Mouse (Mus musculus) thymus, postnatal 0 days (tissue): ENCODE measurements around the gene Cdc42bpg. TPM values are rescaled to one million over a fixed set of nuclear protein-coding genes. Genes with fewer than 3 reads are reported as not detected.
A peak's percentile ranks its signal among the peaks of the same experiment; 100 is the strongest.
"Not testable (repeated sequence)": the region's sequence is repeated elsewhere in the genome, so short reads cannot be mapped to it uniquely, and the experiment has no call there.

Experiments used
- DNase-seq: peaks from one replicate; pipeline ENCODE4 v3.0.0-alpha.2; 2015; ENCODE audit warnings: low spot score
- polyA plus RNA-seq: library from polyadenylated mRNA; unstranded; fragments of >200 nt; fragmentation: Nextera tagmentation; extraction: Ambion mirVana; gene quantifications from 2 replicates; pipeline ENCODE4 v1.2.1, GENCODE M21; 2015

Cdc42bpg gene
- polyA plus RNA-seq, 1 experiment from 2014 or later: 0.52 TPM

DNA sequence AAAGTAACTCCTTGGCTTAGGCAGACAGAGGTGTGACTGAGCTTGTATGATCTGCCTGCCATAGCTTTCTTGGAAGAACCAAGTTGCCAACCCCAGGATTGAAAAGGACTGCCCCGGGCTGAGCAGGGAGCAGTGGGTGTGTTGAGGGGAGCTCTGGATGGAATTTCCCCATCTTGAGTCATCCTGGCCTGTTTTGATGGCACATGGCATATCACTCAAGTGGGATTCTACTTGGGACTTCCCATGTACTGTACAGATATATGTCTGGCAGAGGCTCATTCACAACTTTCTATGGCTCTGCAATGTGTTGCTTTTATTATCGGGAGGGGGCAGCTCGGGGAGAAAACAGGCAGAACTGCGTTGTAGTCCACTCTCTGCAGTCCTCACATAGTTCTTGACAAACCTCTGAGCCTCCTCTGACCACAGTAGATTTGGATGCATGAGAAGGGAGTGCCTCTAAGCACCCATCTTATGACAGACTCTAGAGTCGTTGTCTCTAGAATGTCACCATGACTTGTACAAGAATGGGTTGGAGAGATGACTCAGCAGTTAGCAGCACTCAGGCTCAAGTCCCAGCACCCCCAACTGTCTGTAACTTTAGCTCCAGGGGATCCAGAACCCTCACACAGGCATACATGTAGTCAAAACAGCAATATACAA, 9.6 kb upstream of the Cdc42bpg start:
- no peak for DNase-seq

DNA sequence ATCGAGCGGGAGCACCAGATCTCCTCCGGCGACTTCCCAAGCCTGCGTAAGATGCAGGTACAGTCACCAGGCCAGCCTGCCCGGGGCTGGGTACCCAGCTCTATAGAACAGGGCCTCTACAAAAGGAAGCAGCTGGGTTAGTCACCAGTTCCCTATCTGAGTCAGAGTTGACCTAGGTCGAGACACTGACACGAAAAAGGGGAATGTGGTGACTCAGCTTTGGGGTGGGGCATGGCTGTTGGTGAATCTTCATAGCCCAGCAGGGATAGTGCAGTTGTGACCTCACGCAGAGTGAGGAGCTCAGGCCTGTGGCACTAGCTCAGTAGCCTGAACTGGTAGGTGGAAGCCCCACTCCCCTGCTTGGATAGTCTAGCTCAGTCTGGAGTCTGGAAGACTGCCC, 8.6 kb upstream of the Cdc42bpg start:
- no peak for DNase-seq

DNA sequence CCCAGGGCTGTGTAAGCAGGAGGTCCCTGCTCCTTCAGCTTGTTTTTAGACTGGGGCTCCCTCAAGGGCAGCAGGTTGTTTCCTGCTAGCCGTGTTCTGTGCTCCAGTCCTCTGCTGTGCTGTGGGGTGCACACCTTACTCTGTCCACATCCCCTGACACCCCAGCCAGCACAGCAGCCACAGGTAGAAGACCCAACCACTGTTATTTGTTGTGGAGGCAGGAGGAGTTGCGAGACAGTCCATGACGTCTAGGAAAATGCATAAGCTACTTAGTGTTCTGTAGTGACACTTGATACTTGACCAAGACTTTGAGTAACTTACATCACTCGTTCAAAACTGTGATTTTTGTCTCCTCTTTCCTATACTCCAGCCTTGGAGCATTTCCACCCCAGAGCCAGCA, 7.3 kb upstream of the Cdc42bpg start:
- no peak for DNase-seq

DNA sequence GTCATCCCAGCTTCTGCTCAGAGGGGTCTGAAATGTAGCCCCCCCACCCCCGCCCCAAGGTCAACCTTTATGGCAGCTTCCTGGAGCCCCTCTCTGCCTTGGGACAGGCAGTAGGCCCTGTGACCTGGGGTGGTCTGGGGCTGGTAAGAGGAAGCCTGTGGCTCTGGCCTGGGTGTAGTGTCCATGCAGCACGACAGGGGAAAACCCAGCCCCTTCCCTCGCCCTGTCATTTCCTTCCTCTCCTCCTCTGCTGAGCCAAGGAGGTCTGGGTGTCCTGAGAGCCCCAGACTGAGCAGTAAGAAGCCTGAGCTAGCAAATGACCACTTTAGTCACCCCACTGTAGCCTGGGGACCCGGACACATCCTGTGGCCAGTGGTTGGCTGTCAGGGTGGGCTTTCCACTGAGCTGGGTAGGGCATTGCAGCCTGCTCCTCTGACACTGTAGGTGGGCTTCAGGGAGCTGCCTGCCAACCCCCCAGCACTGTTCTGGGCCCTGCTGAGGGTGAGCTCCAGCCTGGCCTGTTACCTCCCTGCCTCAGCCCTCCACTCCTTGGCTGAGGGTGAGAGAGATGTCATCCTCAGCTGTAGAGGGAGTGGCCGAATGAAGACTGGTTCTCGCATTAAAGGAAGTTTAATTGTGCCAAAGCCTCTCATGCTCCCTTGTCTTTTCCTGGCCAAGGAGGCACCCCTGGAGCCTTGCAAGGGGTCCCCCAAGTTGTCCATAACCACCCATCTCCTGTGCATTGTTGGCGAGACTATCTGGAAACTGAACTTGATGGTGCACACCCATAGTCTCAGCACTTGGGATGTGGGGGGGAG, 6.6 kb upstream of the Cdc42bpg start:
- DNase-seq: no peak

- DNase-seq: no peak
Measured at GRCm38 (mm10) chr19:6300402-6300841, 5.8 kb upstream of the Cdc42bpg start.

GRCm38 (mm10) chr19:6302114-6302513, 4.1 kb upstream of the Cdc42bpg start:
- no peak for DNase-seq

- DNase-seq: peak; percentile 53
Measured at GRCm38 (mm10) chr19:6302522-6302921, 3.7 kb upstream of the Cdc42bpg start.

GRCm38 (mm10) chr19:6303831-6304230, 2.4 kb upstream of the Cdc42bpg start:
- no peak for DNase-seq

DNA sequence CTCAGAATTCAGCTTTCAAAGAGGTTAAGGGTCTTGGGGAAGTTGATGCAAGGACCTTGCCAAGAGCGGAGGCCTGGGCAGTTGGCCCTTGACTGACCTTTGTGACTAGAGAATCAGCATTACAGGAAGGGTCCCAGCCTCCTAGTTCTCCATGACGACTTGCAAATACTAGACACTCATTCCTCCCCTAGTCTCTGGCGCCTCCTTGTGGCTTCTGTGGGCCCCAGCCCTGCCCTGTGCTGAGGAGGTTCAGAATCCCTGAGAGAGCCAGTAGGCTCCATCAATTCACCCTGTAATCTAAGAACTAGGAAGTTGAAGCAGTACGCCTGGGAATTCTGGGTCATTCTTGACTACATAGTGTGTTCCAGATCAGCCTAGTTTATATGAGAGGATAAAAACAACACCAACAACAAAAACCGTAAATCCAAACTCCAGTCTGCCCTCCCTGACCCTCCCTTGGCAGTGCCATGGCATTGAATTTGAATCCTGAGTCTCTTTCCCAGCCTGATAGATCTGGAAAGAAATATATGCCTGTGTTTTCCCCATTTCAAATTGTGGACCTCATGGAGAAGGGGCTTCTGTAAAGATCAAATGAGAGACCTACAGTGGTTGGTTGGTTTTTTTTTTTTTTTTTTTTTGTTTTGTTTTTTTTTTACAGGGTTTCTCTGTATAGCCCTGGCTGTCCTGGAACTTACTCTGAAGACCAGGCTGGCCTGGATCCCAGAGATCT, 1.3 kb upstream of the Cdc42bpg start:
- DNase-seq: peak; percentile 89

DNA sequence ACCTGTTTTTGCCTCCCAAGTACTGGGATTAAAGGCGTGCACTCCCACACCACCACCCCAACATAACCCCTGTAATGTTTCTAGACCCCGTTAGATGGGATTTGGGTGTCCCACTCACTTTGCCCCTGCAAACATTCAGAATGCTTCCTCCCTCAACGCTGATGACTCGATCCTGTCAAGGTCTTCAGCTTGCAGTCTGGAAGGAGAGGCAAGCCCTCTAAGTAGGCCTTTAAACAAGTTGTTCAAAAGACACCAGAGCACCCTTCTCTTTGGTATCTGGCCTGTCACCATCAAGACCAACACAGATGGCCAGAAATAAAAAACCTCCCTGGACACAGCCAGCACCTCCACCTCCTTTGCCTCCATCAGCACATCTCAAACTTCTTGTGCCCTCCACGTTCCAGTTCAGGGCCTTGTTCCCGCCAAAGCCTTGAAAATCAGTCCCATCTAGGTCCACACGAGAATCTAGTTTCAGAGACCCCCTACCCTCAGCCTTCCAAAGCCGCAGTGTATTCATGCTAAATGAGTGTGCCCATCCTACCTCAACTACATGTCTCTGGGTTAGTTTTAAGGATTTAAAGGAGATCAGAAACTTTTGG, 640 bp upstream of the Cdc42bpg start:
- DNase-seq: no peak

- DNase-seq: peak; percentile 89
Measured at GRCm38 (mm10) chr19:6306586-6306985, 330 bp downstream of the Cdc42bpg start.

- no peak for DNase-seq
Measured at GRCm38 (mm10) chr19:6307733-6308531, 1.7 kb downstream of the Cdc42bpg start.

DNA sequence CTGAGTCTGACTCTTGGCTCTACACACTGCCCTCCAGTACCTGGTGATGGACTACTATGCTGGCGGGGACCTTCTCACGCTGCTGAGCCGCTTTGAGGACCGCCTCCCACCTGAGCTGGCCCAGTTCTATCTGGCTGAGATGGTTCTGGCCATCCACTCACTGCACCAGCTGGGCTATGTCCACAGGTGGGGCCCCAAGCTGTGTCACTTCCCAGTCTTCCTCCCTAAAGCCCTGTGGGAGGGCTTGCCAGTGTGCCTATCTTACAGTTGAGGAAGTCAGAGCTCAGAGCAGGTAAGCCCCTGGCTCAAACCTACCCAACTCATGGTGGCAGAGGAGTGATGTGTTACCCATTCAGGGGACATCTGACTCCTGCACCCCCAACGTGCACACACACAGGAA, 3.9 kb downstream of the Cdc42bpg start:
- no peak for DNase-seq

DNA sequence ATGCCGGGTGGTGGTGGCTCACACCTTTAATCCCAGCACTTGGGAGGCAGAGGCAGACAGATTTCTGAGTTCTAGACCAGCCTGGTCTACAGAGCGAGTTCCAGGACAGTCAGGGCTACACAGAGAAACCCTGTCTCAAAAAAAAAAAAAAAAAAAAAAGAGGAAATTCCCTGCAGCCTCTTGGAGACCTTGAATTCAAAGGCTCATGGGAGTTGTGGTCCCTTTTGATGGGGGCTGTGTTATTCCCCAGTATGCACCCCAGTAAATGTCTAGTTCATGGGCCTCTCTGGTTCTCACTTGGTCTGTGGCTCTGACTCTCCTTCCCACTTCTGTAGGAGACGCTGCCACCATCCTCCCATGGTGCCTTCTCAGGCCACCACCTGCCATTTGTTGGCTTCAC, 5.5 kb downstream of the Cdc42bpg start:
- not testable (repeated sequence) for DNase-seq

DNA sequence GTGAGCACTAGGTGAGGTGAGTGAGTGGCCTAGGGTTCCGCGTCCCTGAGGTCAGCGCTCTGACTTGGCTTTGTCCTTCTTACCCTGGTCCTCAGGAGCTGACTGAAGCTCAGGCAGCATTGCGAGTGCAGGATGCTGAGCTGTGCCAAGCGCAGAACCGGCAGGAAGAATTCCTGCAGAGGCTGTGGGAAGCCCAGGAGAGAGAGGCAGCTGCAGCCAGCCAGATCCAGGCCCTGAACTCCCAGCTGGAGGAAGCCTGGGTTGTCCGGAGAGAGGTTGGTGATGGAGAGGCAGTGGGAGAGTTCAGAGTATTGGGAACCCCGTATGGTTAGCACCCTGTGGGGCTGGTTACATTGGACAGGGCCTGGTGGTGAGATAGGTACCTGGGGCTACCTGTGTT, 7.5 kb downstream of the Cdc42bpg start:
- DNase-seq: no peak

GRCm38 (mm10) chr19:6314513-6314912, 8.3 kb downstream of the Cdc42bpg start:
- no peak for DNase-seq

GRCm38 (mm10) chr19:6315573-6315972, 9.3 kb downstream of the Cdc42bpg start:
- DNase-seq: no peak

- DNase-seq: no peak
Measured at GRCm38 (mm10) chr19:6318145-6318544, 11.9 kb downstream of the Cdc42bpg start.

DNA sequence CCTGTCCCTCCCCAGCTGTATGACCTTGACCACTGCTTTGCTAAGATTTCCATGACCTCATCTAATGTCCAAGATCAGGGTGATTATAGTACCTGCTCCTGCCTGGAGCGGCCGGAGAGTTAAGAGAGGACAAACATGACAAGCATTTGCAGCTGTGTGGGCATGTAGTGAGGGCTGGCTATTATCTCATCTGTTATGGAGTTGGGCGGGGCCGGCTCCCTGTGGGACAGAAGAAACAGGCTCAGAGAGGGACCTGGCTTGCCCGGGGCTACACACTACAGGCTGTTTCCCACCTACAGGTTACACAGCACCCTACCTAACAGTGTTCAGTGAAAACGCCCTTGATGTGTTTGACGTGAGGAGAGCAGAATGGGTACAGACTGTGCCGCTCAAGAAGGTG, 15.1 kb downstream of the Cdc42bpg start:
- no peak for DNase-seq

DNA sequence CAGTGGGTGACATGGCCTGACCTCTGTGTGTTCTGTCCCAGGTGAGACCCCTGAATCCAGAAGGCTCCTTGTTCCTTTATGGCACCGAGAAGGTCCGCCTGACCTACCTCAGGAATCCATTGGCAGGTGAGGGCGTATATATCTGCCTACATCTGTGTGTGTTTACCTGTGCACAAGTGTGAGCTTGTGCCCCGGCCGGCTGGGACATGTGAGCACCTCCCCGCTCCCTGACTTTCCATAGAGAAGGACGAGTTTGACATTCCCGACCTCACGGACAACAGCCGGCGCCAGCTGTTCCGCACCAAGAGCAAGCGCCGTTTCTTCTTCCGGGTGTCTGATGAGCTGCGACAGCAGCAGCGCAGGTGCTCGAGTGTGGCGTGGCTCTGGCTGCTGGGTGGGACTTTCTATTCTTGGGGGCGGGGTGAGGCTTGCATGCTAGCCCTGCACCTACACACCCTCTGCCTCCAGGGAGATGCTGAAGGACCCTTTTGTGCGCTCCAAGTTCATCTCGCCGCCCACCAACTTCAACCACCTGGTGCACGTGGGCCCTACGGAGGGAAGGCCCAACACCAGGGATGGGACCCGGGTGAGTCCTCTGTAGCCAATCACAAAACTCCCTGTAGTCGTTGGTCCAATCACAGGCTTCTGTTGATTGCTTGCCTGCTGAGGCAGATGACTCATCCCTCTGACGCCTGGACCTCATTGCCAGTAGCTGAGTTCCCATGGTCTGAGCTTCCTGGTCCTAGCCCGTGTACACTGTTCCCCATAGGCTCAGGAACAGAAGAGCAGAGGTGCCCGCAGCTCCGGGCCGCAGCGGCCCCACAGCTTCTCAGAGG, 15.7 kb downstream of the Cdc42bpg start:
- no peak for DNase-seq
